Mouse (Mus musculus) liver, adult (tissue): Measurements from ENCODE around the gene Arhgef2.

ENCODE experiments used
- GATA4 ChIP-seq: IDR thresholded peaks from 2 replicates; pipeline ENCODE4 v1.6.1; 2014; ENCODE audit warnings: mild to moderate bottlenecking, low read length; ENCODE audit not compliant: insufficient replicate concordance

Arhgef2 gene

DNA sequence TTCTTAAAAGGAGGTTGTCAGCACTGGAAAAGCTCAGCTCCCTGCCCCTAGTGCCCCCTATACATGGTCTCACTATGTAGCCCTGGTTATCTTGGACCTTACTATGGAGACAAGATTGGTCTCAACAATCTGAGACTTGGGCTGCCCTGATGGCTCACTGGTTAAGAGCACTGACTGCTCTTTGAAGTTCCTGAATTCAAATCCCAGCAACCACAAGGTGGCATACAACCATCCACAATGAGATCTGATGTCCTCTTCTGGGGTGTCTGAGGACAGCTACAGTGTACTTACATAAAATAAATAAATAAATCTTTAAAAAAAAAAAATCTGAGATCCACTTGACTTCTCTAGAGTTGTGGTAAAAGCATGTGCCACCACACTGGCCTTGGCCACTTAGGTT, 89.8 kb downstream of the Arhgef2 start:
- TF ChIP-seq GATA4: no peak
